Mouse (Mus musculus): ENCODE results near the gene Zrsr2.

The Zrsr2 gene

GRCm38 (mm10) chrX:163958467-163958875 is at the start of gene Zrsr2:
TSS of gene Zrsr2 (minus strand) at chrX:163958661.
- peak; percentile 89 for DNase-seq (ENCODE audit: low spot score)

GRCm38 (mm10) chrX:164004809-164005208 is 46.3 kb upstream of the Zrsr2 start:
- DNase-seq (ENCODE audit: low spot score): no peak

GRCm38 (mm10) chrX:163999848-164000247 is 41.4 kb upstream of the Zrsr2 start:
- DNase-seq (ENCODE audit: low spot score): no peak

- DNase-seq (ENCODE audit: low spot score): no peak
These were observed 38.3 kb upstream of the Zrsr2 start for GRCm38 (mm10) chrX:163996754-163997153.

- no peak for DNase-seq (ENCODE audit: low spot score)
These were observed 29.4 kb upstream of the Zrsr2 start for GRCm38 (mm10) chrX:163987718-163988374.

- DNase-seq (ENCODE audit: low spot score): no peak
These were observed 23.7 kb upstream of the Zrsr2 start for GRCm38 (mm10) chrX:163982129-163982528.

GRCm38 (mm10) chrX:163981500-163981899 is 23.0 kb upstream of the Zrsr2 start:
- no peak for DNase-seq (ENCODE audit: low spot score)

- no peak for DNase-seq (ENCODE audit: low spot score)
These were observed 22.6 kb upstream of the Zrsr2 start for GRCm38 (mm10) chrX:163981092-163981491.

- DNase-seq (ENCODE audit: low spot score): peak; percentile 81
These were observed 526 bp downstream of the Zrsr2 start for GRCm38 (mm10) chrX:163957803-163958466.

GRCm38 (mm10) chrX:163957381-163957780 is 1.1 kb downstream of the Zrsr2 start:
- DNase-seq (ENCODE audit: low spot score): no peak

GRCm38 (mm10) chrX:163951618-163952017 is 6.8 kb downstream of the Zrsr2 start:
- DNase-seq (ENCODE audit: low spot score): no peak

GRCm38 (mm10) chrX:163944381-163944780 is 14.1 kb downstream of the Zrsr2 start:
- no peak for DNase-seq (ENCODE audit: low spot score)

GRCm38 (mm10) chrX:163938587-163938986 is 19.9 kb downstream of the Zrsr2 start:
- DNase-seq (ENCODE audit: low spot score): no peak

GRCm38 (mm10) chrX:163934731-163935130 is 23.7 kb downstream of the Zrsr2 start:
- DNase-seq (ENCODE audit: low spot score): no peak

- no peak for DNase-seq (ENCODE audit: low spot score)
These were observed 28.9 kb downstream of the Zrsr2 start for GRCm38 (mm10) chrX:163929550-163929949.

- no peak for DNase-seq (ENCODE audit: low spot score)
These were observed 45.7 kb downstream of the Zrsr2 start for GRCm38 (mm10) chrX:163912791-163913190.

- peak; percentile 24 for DNase-seq (ENCODE audit: low spot score)
These were observed 49.1 kb downstream of the Zrsr2 start for GRCm38 (mm10) chrX:163909381-163909780.

GRCm38 (mm10) chrX:163908337-163909250 is 49.9 kb downstream of the Zrsr2 start, which contains the start of gene Ap1s2:
TSS of gene Ap1s2 (plus strand) at chrX:163909017.
- peak; percentile 91 for DNase-seq (ENCODE audit: low spot score)

GRCm38 (mm10) chrX:163908003-163908336 is 50.5 kb downstream of the Zrsr2 start:
- DNase-seq (ENCODE audit: low spot score): no peak

GRCm38 (mm10) chrX:163906861-163907260 is 51.6 kb downstream of the Zrsr2 start:
- no peak for DNase-seq (ENCODE audit: low spot score)

- DNase-seq (ENCODE audit: low spot score): no peak
These were observed 58.9 kb downstream of the Zrsr2 start for GRCm38 (mm10) chrX:163899431-163900020.

- no peak for DNase-seq (ENCODE audit: low spot score)
These were observed 61.1 kb downstream of the Zrsr2 start for GRCm38 (mm10) chrX:163897354-163897753.
